Mouse (Mus musculus): ENCODE results near the gene C330021F23Rik. TPM values are rescaled to one million over a fixed set of nuclear protein-coding genes. Genes with fewer than 3 reads are reported as not detected.

Gene C330021F23Rik
- 0.26 and 0.55 TPM in 2 replicates for polyA plus RNA-seq (2012; rRNA removed)

DNA sequence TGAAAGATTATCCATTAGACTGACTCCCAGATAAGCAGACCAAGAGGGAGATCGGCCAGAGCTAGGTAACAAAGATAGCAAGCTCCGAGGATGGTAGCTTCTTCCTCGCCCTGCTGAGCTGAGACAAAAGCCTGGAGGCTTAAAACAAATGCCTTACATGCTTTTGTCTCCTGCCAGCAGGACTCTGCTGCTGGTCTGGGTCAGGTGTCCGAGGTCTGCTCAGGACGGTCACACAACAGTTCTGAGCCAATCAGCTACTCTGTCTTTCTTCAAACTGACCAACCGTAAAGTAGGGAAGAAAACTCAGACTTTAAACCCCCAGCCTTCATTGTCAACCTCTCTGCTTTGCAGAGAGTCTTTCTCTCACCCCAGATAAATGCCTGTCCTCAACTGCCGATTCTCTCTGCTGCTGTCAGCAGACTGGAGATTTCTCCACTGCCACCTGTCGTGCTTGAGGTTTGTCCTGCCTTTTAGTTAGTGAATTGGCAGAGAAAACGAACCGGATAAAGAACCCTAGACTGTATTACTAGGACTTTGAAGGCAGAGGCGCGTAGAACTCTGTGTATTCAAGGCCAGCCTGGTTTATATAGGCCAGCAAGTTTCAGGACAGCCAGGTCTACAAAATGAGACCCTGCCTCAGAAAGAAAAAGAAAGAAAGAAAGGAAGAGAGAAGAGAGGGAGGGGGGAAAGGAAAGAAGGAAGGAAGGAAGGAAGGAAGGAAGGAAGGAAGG is at the start of gene C330021F23Rik:
TSS of gene C330021F23Rik (plus strand) at position 350 of the 731 bp plus-strand sequence.

DNA sequence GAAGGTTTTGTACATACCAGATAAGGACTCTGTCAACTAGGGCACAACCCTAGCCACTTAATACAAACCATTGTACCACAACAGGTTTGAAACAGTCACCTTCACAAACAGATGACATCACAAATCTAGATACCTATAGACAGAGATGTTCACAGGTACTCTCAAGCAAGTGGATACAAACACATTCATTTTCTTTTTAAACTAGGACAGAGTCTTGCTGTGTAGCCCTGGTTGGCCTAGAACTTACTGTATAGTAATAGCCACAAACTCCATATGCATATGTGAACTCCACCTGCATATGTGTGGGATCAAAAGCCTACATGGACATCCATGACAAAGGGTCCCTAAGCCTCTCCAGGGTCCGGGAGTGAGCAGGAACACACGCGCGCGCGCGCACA is 19.2 kb downstream of the C330021F23Rik start, which contains the start of gene Camsap3:
TSS of gene Camsap3 (plus strand) at position 301 of the 398 bp plus-strand sequence.

DNA sequence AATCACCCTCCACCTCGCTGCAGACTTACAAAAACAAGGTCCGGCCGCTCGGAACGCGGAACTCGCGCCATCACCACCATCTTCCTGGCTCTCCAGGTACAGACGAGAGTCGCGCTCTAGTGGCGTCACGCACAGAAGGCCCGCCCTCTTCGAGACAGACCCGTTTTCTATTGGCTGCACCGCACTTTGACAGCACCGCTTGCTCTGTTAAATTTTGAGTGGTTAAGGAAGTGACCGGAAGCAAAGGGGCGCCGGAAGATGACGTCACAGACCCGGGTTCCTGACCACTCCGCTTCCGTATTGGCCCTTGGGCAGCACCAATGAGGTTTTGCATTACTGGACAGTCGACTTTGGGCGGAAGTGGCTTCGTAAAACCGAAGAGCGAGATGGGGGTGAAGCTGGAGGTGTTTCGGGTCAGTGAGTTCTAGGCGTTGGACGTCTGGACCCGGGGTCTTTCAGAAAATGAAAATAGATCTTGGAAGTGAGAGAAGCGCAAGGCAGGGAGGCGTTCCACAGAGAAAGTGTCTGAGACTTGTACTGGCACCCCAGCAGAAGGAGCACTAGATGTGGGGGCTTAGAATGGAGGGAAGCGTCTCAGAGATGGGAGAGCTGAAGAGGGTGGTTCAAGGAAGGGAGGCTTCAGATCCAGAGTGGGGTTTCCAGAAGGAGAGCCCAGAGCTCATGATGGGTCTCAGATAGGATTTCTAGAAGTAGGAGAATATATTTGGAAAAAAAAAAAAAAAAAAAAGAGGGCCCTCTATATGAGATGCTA is 53.6 kb downstream of the C330021F23Rik start, which contains the start of the genes Xab2 and Pet100:
TSS of gene Xab2 (minus strand) at position 118 of the 772 bp plus-strand sequence.
TSS of gene Pet100 (plus strand) at position 350 of the 772 bp plus-strand sequence.

DNA sequence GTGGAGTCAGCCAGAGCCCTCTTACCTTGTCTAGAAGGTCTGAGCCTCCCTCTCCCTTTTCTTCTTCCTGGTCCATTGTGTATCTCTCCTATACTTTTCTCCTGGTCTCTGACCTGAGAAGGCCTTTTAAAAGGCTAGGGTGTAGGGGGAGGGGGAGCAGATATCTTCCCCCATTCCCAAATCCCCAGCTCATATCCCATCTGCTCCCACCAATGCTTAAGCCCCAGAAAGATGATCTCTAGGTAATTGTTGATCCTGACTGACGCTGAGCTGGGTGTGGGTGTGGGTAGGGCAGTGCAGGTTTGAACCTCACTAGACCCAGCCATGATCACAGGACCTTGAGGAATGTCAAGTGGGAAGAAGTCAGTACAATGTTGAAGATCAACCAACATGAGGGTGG is 57.7 kb downstream of the C330021F23Rik start, which contains the start of gene Pcp2:
TSS of gene Pcp2 (minus strand) at position 101 of the 400 bp plus-strand sequence.

DNA sequence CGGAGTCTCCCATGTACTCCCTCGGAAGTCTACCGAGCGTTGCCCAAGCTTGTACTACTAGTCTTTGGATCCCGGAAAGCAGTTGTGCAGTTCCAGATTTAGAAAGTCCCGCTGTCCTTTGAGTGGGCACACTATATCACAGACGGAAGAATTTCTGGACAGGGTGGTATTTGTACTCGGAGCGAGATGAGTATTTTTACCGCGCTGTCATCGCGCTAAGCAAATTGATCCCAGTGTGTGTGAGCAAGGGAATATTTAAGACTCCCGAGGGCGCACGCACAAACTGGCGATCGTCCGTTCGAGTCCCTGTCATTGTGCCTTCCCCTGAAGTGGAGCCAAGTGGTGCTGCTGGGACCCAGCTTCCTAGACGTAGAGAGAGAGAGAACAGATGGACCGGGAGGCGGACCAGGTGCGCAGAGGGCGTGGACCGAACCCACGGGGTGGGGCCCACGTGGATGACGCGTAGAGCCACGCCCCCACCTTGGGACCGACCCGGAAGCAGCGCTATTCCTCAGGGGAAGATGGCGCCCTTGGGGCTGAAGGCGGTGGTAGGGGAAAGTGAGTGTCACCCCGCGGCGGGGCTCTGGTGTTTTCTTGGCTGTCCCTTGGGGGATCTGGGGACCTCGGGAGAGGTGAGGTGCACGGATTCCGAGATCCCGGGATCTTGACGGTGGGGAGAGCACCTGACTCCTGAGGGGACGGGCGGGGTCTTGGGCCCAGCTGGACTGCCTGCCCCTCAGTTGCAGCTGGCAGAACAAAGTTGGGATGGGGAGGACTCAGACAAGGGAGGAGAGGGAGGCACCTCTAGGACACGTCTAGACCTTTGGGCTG is 63.1 kb downstream of the C330021F23Rik start, which contains the start of gene Stxbp2:
TSS of gene Stxbp2 (plus strand) at position 309 of the 831 bp plus-strand sequence.

Other genes with a start within 250 kb of the C330021F23Rik start
- gene A430078G23Rik, start 214.6 kb upstream of the C330021F23Rik start, polyA plus RNA-seq (2012; rRNA removed): 0.03 and 0.09 TPM in 2 replicates
- gene Arhgef18, start 175.0 kb upstream of the C330021F23Rik start, polyA plus RNA-seq (2012; rRNA removed): 27.8 and 29.3 TPM in 2 replicates
- 2.4 and 2.9 TPM in 2 replicates for gene Pex11g, start 100.3 kb upstream of the C330021F23Rik start, polyA plus RNA-seq (2012; rRNA removed)
- 0.58 and 0.62 TPM in 2 replicates for gene Tex45, start 97.1 kb upstream of the C330021F23Rik start, polyA plus RNA-seq (2012; rRNA removed)
- gene Zfp358, start 74.9 kb upstream of the C330021F23Rik start, polyA plus RNA-seq (2012; rRNA removed): 74.2 and 92.5 TPM in 2 replicates
- gene Mcoln1, start 67.5 kb upstream of the C330021F23Rik start, polyA plus RNA-seq (2012; rRNA removed): 236 and 248 TPM in 2 replicates
- gene Pnpla6, start 52.6 kb upstream of the C330021F23Rik start, polyA plus RNA-seq (2012; rRNA removed): 59.1 and 61.3 TPM in 2 replicates
- gene Camsap3, start 19.3 kb downstream of the C330021F23Rik start, polyA plus RNA-seq (2012; rRNA removed): 72.3 and 75.4 TPM in 2 replicates
- 63.3 and 64.9 TPM in 2 replicates for gene Xab2, start 53.3 kb downstream of the C330021F23Rik start, polyA plus RNA-seq (2012; rRNA removed)
- 49.0 and 56.9 TPM in 2 replicates for gene Pet100, start 53.6 kb downstream of the C330021F23Rik start, polyA plus RNA-seq (2012; rRNA removed)
- 1.1 and 17.6 TPM in 2 replicates for gene Pcp2, start 57.6 kb downstream of the C330021F23Rik start, polyA plus RNA-seq (2012; rRNA removed)
- gene Stxbp2, start 63.0 kb downstream of the C330021F23Rik start, polyA plus RNA-seq (2012; rRNA removed): 209 and 221 TPM in 2 replicates
- gene Retn, start 87.8 kb downstream of the C330021F23Rik start, polyA plus RNA-seq (2012; rRNA removed): 0.95 and 1.3 TPM in 2 replicates
- gene Mcemp1, start 97.8 kb downstream of the C330021F23Rik start, polyA plus RNA-seq (2012; rRNA removed): 0.27 and 0.28 TPM in 2 replicates
- 11.2 and 13.3 TPM in 2 replicates for gene Fcor, start 104.4 kb downstream of the C330021F23Rik start, polyA plus RNA-seq (2012; rRNA removed)
- gene Trappc5, start 108.3 kb downstream of the C330021F23Rik start, polyA plus RNA-seq (2012; rRNA removed): 61.4 and 63.1 TPM in 2 replicates
- 0.03 TPM in 1 of 2 replicates, not detected in the other for gene Fcer2a, start 126.2 kb downstream of the C330021F23Rik start, polyA plus RNA-seq (2012; rRNA removed)
- not detected in 2 replicates for gene Clec4g, start 152.7 kb downstream of the C330021F23Rik start, polyA plus RNA-seq (2012; rRNA removed)
- 0.03 TPM in 1 of 2 replicates, not detected in the other for gene Cd209a, start 181.0 kb downstream of the C330021F23Rik start, polyA plus RNA-seq (2012; rRNA removed)